Mouse (Mus musculus) embryo, embryonic 11 days (tissue): Measurements from ENCODE around the gene Cry1.
A peak's percentile ranks its signal among the peaks of the same experiment; 100 is the strongest.

ENCODE experiments used
- DNase-seq: peaks from one replicate; pipeline ENCODE4 v3.0.0-alpha.2; 2015

The Cry1 gene

DNA sequence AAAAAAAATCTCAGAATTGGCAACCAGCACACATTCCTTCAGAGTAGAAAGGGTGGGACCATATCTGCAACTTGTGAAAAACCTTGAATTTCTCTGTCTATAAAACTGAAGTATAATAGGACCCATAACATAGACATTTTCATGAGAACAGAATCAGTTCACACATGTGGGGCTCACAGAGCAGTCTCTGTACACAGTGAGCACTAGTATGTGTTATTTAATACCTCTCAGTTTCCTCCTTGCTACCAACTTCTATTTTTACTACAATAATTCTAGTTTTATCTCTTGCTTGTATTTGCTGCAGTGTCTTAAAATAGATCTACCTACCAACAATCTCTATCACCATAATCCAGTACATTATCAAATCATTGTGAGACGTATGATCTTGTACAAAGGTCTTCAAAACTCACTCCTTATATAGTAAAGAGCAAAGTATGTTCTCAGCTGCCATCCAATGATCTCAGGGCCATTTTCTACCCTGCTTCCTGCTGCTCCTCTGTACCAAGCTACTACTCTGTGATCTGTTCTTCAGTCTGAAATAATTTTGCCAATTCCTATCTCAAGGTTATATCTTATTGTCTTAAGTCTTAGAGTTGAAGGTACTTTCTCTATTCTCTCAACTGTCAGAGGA, 24.8 kb downstream of the Cry1 start:
- no peak for DNase-seq

DNA sequence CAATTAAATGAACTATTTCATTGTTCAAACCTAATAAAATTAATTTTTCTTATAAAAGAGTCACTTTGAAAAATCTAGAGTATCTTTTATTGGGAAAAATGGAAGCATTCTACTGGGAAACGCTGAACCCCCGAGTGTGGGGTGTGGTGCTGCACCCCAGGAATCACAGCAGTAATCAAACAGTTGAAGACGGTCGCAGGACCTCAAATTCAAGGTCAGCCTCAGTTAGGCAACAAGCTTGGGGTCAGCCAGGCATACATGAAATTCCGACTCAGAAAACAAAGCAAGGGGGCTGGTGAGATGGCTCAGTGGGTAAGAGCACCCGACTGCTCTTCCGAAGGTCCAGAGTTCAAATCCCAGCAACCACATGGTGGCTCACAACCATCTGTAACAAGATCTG, 27.4 kb downstream of the Cry1 start:
- no peak for DNase-seq

DNA sequence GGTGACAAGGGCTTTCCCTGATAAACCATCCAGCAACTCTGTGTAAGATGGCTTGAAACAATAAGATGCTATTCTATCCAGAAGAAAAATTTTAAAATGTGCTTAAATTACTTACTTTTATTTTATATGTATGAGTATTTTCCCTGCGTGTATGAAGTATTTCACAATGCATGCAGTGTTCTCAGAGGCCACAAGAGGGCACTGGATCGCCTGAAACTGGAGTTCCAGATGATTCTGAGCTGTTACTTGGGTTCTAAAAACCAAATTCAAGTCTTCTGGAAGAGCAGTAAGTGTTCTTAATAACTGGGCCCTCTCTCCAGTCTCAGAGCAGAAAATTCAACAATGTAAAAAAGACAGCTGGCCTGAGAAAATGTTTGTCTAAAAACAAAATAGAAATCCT, 30.7 kb downstream of the Cry1 start:
- peak; percentile 68 for DNase-seq

DNA sequence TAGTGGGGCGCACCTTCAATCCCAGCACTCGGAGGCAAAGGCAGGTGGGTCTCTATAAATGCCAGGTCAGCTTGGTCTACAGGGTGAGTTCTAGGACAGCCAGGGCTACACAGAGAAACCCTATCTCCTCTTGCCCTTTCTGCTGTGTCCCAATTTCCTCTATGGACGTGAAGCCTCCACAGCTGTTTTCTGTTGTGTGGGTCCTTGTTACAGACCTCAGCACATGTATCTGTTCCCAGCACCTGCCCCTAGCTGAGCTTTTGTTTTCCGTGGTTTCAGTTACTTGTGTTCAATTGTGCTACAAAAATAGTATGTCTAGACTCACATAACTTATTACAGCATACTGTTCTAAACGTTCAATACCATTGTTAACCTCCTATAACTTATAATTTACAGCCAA, 35.6 kb downstream of the Cry1 start:
- no peak for DNase-seq

DNA sequence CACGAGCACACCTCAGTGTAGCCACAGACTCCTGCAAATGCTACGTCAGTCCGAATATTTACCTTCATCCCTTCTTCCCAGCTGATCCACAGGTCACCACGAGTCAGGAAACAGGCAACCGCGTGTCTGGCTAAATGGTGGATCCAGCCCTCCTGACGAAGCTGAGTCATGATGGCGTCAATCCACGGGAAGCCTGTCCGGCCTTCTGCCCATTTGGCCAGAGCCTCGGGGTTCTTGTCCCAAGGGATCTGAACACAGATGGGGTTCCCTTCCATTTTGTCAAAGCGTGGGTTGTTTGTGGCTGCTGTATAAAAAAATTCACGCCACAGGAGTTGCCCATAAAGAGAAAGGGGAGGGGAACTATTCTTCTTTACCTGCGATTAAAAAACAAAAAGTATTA, 38.6 kb downstream of the Cry1 start:
- no peak for DNase-seq

DNA sequence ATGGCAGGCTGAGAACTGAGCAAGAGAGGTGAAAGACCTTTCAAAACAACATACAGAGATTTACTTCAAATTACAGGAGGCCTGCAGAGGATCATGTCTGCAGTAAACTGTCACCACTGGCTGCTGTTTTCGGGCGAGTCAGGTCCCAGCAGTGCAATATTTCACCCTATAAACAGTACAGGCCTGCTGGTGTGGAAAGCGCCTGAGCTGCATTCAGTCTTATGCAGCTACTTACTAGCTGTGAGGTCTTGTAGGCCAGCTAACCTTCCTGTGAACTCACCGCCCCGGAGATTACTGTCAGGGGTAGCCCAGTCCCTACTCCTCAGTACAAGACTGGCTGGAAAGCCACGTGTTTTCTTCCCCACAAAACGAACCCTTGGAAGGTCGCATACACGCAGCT, 43.4 kb downstream of the Cry1 start:
- peak; percentile 24 for DNase-seq

DNA sequence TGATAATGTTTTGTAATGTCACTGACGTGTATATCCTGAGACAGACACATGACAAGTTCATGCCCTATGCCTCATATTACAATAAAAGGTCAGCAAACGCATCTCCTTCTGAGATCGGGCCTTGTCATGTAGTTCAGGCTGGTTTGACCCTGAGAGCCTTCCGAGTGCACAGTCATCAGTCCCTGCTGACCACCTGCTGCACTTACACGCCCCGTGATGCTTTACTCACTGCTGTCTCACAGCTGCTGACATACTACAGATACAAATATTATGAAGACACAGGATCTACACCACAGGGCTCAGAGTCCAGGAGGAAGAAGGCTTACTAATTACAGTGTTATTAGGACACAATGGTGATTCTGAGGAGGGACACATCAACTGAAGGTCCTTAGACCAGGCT, 48.3 kb downstream of the Cry1 start:
- DNase-seq, result no peak

DNA sequence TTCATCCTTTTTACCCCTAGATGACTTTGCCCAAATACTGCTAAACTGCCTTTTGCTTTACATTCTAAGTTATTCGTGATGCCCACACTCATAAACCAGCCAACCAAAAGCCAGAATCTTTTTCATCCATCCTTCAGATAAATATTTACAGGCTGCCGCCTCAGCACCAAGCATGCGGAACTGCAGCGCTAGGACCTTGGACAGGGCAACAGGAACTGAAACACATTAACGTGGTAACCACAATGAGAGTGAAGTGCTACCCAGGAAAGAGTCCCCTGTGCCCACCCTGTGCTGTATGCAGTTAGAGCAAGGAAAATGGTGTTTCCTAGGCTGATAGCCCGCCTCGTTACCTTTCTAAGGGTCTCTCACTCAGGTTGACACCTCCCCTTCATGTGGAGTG, 56.4 kb downstream of the Cry1 start:
- peak; percentile 53 for DNase-seq

DNA sequence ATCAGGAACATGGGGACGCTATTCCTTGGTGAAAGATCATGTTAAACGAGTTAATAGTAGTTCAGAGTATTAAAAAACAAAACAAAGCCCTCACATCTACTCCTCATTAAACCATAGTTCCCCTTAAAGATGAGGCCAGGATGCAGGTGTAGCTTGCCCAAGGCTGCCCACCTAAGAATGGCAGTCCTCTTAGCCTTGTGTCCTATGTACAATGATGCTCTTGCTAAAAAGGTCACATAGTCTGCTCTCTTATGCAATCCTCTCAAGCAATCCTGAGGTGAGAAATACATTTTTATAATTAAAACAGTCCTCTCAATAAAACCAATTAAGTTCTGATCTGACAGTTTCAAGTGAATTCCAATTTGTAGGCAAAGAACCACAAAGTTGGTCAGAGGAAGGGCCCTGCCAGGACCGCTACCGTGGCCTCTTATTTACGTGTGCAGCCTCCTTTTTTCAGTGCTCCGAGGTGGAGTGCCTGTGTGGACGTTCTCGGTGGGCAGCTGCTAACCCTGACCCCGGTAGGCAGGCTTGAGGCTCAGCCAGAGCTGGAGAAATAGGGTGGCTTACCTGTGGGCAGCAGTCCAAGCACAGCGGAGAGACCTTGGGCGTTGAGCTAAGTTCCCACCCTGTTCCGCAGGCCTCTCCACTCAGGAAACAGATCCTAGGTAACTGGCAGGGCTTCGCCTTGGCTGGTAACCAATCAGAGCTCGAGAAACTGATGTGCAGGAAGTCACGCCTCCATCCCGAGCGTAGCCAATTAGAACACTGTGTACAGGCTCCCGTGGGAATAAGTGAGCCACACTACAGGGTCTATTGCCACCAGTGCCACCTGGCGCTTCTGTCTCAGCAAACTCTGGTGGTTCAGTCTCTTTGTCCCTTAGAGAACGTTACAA, 57.2 kb downstream of the Cry1 start, which contains the start of gene Mterf2:
Mterf2 (minus strand) TSS at position 633 of the 893 bp plus-strand sequence.
- DNase-seq, result peak; percentile 99

DNA sequence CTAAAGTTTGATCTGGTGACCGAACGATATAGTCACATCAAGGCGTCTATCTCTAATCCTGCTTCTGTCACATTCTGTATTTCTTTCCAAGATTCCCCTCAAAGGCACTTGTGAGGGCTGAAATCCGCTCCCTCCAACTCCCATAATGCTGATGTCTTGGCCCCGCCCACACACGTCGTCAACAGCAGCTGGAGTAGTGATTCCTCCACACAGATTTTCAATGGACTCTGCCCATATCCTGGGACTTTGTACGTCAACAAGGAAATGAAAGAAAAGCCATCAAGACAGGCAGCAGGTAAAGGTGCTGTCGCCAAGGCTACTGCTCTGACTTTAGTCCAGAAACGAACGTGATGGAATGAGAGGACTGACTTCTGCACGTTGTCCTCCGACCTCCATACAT, 59.7 kb downstream of the Cry1 start:
- DNase-seq, result no peak

DNA sequence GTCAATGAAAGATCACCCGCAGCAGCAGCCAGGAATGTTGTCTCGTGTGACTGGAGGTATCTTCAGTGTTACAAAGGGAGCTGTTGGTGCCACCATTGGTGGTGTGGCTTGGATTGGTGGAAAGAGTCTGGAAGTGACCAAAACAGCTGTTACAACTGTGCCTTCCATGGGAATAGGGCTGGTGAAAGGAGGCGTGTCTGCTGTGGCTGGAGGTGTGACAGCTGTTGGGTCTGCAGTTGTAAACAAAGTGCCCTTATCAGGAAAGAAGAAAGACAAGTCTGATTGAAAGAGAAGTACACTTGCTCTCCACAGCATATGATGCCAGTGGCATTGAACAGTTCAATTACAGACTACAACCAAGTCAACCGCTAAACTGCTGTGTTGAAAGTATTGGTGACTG, 70.5 kb downstream of the Cry1 start:
- no peak for DNase-seq

DNA sequence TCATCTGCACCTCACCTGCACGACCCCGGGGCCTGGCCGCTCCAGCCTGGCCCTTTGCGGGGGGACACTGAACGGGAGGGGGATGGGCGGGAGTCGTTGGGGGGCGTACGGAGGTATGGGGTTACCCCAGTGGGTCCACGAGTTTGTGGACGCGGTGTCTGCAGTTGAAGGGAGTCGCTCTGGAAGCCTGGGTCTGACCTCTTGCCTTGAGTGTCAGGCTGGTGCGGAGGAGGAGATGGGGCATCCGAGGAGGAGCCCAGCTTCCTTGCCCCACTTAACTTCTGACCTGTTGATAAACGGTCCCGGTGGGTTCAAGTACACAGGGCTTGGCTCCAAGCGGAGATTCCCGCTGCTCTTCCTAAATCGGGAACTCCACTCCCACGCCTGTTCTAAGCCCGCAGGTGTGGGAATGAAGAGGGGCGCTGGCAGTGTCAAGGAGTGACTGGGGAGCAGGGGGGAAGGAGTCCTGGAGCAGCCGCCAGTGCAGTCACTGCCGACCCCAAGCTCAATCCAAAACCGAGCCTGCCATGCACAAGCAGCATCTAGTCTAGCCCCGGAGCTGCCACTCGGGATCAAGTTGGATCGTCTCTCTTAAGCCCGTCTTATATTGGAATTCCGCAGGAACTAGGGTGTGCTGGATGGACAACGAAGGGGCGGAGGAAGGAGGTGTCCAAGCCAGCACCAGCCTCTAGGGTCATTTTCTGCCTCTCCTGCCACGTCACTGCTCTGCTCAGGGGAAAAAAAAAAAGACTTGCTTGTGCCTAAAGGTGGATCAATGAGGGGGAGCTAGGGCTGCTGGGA, 81.6 kb downstream of the Cry1 start:
- DNase-seq, result peak; percentile 64

DNA sequence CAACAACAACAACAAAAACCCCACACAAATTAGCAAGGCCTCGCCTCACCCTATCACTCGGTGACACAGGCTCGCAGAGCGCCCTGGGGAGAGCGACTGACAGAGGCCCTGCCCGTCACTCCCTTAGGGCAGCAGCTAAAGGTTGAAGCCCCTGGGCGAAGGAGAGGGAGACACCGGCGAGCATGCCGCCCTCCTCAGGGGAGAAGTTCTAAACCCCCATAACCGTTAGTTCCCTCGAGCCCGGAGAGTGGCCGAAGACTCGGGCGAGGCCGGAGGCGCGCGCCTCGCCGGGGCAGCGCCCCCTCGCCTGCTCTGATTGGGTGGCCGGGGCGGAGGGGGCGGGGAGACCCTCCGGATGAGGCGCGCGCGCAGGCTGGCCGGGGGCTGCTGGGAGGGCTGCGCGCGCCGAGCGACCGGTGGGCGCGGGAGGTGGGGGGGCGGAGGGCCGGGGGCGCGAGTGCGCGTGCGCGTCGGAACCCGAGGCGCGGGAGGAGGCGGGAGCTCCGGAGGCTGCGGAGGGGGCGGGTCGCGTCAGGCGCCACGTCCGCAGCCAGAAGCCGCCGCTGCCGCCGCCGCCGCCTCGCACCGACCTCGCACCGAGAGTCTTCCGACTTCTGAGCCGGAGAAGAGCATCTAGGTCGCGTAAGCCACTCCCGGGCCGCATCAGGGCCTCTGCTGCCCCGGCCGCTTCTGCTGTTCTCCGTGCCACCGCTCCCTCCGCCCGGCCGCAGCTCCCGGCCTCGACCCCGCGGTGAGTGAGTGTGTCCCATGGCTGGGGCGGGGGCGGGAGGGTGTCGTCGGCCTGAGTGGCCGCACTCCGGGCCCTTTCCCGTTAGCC, 82.4 kb downstream of the Cry1 start, which contains the start of the genes Fhl4 and Tmem263:
Fhl4 (minus strand) TSS at position 249 of the 838 bp plus-strand sequence.
Tmem263 (plus strand) TSS at position 381 of the 838 bp plus-strand sequence.
- DNase-seq, result peak; percentile 98

DNA sequence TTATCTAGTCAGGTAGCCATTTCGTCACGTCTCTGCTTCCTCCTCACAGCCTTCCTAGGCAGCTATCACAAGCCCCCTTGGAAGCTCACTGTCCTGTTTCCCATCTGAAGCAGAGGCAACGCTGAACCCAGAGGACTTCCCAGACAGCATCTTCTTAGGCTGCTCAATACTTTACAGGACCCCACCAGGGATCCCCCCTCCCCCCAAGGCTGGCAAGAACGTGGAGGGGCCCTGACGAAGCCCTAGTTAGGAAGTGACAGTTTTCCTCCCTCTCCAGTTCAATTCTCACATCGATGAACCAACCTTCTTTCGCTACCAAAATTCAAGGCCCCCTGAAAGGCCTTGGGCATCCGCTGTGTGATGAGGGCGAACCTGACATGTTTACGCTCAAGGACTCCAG, 83.0 kb downstream of the Cry1 start:
- peak; percentile 46 for DNase-seq
